Mouse (Mus musculus) cerebral cortex, adult 2 months (tissue): ENCODE data around the gene Vamp4.

Experiments used
- WGBS: fragments of 180-500 bp; shearing (Covaris S2); methylation state at CpG from one replicate; pipeline ENCODE4 v1.1.7; 2018; 5-methylcytosine and 5-hydroxymethylcytosine counted together

Gene Vamp4

GRCm38 (mm10) chr1:162648416-162648815, 78.1 kb downstream of the Vamp4 start:
- WGBS = 91% methylated on average over 14 of the region's 14 CpGs
